Mouse (Mus musculus) gastrocnemius, postnatal 25 days (tissue): ENCODE measurements around the gene Sppl2a. TPM values are rescaled to one million over a fixed set of nuclear protein-coding genes. Genes with fewer than 3 reads are reported as not detected.
"Not testable (repeated sequence)": the region's sequence is repeated elsewhere in the genome, so short reads cannot be mapped to it uniquely, and the experiment has no call there.

Experiments
- DNase-seq: peaks from one replicate; pipeline ENCODE4 v3.0.0; 2022
- long read RNA-seq, 2 experiments: library from polyadenylated mRNA; stranded (forward); transcript quantifications; one replicate each; pipeline ENCODE4 v2.0.0; 2021
- total RNA-seq, 2 experiments: library from RNA; stranded (reverse); gene quantifications; 1 replicate in 1 of 2; 2 replicates in 1 of 2; pipeline ENCODE4 v1.2.3; 2021

The Sppl2a gene
- 10 to 100 TPM; 58.6 TPM for total RNA-seq
- long read RNA-seq, experiment 1, partial matches to known transcripts, result 1 of 5 reads
- long read RNA-seq, experiment 1, other reads (novel, unspliced or antisense), result 4 of 5 reads
- long read RNA-seq, experiment 2, full-length matches to known transcripts, result 4 of 12 reads
- long read RNA-seq, experiment 2, partial matches to known transcripts, result 0 of 12 reads
- long read RNA-seq, experiment 2, other reads (novel, unspliced or antisense), result 8 of 12 reads

DNA sequence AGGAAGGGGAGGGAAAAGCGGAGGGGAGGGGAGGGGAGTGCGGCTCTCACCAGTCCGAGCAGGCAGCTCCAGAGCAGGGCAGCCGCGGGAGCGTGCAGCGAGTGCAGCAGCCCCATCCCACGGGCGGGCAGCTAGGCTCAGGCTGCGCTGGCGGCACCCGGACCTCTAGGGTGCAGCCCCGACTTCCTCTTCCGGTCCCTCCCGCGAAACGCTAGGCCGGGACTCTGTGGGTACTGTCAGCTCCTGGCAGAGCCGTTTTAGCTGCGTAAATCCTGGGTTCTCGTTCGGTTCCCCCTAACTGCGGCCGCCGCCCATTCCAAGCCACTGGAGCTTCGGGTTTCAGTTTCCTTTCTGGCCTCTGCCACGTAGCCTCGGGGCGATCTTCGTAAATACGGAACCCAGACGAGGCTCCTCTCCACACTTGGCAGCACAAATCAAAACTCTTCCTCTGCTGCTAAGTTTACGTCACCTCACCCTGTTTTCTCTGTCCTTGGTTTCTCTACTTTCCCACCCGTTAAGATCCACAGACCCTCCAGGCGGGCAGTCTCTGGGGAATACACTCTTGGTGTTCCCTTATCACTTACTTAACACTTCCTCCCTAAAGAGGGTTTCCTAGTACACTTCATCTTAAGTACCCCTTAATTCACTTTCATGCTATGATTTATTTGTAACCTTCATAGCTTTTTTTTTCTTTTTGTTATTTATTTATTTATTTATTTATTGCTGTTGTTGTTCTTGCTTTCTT, at the start of gene Sppl2a:
Sppl2a (minus strand) TSS at position 339 of the 745 bp plus-strand sequence.
- peak; percentile 94 for DNase-seq

- no peak for DNase-seq
Observed at GRCm38 (mm10) chr2:126977428-126977827, 44.4 kb upstream of the Sppl2a start.

DNA sequence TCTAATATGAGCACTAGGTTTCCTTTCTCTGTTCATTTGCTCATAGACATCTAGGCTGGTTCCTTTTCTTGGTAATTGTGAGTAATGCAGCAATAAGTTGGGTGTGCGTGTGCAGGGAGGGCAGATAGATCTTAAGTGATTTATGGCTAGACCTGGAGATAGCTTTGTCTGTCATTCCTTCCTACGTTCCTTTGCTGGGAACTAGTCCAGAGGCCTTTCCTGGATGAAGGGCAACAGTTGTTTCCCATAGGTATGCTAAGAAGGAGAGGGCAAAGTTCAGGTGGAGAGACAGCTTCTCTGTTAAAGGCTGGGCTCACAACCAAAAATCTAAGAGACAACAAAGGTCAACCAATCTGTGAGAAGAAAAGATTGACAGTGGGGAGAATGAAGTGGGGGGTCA, 28.7 kb upstream of the Sppl2a start:
- DNase-seq, result no peak

GRCm38 (mm10) chr2:126955671-126956070, 22.6 kb upstream of the Sppl2a start:
- no peak for DNase-seq

- DNase-seq, result peak; percentile 55
Observed at GRCm38 (mm10) chr2:126951085-126951484, 18.1 kb upstream of the Sppl2a start.

DNA sequence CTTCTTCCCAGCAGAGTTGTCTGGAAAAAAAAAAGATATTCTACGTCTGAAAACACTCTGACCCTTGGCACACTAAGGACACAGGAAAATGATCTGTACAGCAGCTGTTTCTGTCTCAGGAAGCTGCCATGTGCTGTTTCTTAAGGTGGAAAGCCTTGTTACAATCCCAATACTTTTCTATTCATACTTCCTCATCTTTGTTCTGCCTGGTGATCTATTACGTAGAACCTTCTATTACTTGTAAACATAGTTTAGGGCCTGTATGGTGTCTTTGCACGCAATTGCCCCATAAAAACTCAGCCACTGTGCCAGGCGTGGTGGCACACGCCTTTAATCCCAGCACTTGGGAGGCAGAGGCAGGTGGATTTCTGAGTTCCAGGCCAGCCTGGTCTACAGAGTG, 17.4 kb upstream of the Sppl2a start:
- no peak for DNase-seq

DNA sequence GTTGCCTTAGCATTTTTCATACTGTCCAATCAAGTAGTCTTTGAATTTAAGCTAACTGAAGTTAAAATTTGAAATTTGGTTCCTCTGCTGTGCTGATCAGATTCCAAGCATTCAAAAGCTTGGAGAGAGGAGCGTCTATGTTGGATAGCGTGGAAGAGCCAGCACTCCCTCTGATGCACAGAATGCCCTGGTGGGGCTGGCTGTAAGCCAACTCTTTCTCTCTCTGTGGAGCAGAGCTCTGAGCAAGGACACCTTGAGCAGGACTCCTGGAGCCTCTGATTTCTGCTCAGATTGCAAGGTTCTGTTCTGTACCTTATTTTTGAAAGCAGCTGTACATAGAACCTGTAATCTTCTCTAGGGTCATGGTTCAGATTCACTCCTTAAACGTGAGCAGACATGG, 16.8 kb upstream of the Sppl2a start:
- DNase-seq, result no peak

GRCm38 (mm10) chr2:126949297-126949696, 16.3 kb upstream of the Sppl2a start:
- DNase-seq, result not testable (repeated sequence)

GRCm38 (mm10) chr2:126948231-126948630, 15.2 kb upstream of the Sppl2a start:
- DNase-seq, result no peak

DNA sequence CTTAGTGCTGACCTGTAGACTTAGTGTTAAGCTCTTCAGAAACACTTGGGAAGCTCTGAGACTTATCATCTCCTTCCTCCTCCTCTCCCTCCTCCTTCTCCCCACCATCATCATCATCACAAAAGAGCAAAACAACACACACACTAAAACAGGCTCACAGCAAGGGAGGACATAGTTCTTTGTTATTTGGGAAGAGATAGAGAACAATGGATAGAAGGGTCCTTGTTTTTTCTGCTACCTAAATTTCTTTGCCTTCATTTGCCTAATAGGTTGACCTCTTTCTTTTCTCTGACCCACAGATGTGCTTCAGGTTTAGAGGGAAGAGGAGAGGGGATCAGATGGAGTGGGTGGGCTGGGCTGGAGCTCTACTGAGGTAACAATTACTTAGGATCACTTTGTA, 14.6 kb upstream of the Sppl2a start:
- DNase-seq, result no peak

- no peak for DNase-seq
Observed at GRCm38 (mm10) chr2:126943211-126943610, 10.2 kb upstream of the Sppl2a start.

GRCm38 (mm10) chr2:126940314-126940866, 7.4 kb upstream of the Sppl2a start:
- no peak for DNase-seq

GRCm38 (mm10) chr2:126938069-126938468, 5.0 kb upstream of the Sppl2a start:
- DNase-seq, result no peak

DNA sequence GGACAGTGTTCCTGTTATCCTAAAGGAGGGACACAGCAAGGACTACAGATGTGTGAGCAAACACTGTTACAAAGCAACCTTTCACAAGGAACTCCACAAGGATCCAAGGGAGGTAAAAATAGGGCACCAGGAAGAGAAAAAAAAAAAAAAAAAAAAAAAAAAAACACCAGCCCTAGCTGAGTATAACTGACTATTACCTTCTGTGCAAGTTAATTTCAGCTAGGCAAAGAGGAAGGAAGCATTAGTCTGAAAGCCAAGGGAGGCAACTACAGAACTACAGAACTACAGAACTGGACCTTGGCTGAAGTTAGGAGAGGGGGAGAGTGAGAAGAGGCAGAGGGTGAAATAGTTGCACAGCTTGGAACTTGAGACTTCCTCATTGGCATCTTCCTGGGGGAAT, 886 bp upstream of the Sppl2a start:
- DNase-seq, result no peak

DNA sequence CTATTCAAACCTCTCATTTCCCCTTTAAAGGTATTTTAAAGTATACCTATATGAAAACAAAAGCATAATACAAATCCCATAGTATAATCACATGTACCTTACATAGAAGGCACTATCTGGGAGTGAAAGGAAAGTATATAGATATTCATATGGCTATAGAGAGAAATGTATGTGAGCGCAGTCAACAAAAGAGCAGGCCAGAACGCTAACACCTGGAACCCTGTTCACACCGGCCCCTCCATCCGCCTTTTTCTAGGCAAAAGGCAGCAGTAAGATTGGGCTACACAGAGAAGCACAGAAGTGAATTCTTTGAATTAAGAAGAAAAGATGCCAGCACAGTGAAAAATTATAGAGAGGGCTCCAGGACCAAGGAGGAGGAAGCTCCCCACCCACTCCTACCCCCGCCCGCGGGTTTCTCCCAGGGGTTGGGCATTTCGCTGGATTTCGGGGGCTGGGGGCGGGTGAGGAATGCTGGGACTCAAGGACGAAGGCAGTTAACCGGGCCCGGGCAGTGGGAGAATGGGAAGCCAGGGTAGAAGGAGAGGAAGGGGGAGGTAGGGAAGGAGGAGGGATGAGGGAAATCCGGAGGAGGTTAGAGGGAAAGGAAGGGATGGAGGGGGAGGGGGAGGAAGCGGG, 656 bp downstream of the Sppl2a start:
- DNase-seq, result no peak

GRCm38 (mm10) chr2:126931784-126932183, 1.3 kb downstream of the Sppl2a start:
- no peak for DNase-seq

- no peak for DNase-seq
Observed at GRCm38 (mm10) chr2:126928681-126929080, 4.4 kb downstream of the Sppl2a start.

DNA sequence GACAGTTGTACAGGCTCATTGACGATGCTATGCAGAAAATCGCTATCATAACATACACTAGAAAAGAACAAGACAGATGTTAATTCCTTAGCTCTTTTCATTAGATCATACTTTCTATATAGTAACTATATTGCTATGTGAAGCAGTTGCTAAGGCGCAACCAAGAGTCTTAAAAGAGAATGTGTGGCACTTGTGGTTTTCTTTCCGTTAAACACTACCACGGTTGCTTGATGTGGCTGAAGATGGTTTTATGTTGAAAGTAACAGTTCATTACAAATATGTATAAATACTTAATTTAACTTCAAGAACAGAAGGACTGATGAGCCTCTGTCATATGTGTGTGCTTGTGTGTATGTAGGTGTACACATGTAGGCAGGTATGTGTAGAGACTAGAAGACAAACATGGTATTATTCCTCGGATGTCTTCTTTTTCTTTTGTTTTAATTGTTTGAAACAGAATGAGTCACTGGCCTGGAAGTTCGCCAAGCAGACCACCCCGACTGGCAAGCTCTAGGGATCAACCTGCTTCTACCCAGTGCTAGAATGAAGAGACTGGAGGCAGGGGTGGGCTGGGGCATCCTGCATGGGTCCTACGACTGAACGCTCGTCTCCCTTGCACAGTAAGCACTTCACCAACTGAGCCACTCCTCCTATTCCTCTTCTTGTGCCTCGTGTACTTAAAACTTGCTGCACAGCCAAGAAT, 12.5 kb downstream of the Sppl2a start:
- DNase-seq, result no peak

DNA sequence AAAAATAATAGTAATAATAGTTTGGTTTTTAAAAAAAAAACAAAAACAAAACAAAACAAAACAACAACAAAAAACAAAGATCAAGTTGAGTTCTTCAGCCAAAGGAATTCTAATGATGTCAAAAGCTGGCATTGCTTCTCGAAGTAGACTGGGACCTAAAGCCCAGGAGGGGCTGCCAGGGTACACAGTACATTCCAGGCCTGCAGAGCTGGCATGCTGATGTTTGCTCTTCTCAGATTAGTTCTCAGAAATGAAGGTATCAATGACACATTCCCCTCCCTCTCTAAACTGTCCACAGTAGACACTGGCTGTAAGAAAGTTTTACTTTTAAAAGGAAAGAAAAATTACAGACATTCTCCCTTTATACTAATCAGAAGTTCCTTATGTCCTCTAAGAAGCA, 16.8 kb downstream of the Sppl2a start:
- DNase-seq, result no peak

DNA sequence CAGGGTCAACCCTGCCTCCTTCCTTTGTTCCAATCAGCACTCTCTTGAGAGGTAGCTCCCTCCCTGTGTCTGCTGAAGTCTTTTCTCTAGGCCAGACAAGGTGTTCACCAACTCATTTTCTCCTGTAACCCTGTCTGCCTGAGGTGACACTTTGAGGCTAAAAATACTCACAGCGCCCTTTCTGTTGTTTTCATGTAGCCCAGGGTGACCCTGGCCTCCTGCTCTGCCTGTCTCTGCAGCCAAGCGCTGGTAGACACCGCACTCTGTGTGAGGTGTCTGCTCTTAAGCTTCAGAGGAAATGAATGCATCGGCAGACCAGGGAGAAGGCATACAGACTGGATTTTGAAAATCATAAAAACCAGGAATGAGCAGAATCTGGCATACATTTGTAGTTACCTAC, 18.9 kb downstream of the Sppl2a start:
- DNase-seq, result peak; percentile 25

- no peak for DNase-seq
Observed at GRCm38 (mm10) chr2:126904162-126904561, 28.9 kb downstream of the Sppl2a start.

GRCm38 (mm10) chr2:126897511-126897910, 35.5 kb downstream of the Sppl2a start:
- peak; percentile 16 for DNase-seq
